Mouse (Mus musculus) spleen, postnatal 14 days (tissue): Measurements from ENCODE around the gene Cxcl15.

Experiments used
- DNase-seq, 2 experiments: peaks; one replicate each; pipeline ENCODE4 v3.0.0; 2021 to 2022; ENCODE audit warnings: low spot score in 2 of 2

The Cxcl15 gene

DNA sequence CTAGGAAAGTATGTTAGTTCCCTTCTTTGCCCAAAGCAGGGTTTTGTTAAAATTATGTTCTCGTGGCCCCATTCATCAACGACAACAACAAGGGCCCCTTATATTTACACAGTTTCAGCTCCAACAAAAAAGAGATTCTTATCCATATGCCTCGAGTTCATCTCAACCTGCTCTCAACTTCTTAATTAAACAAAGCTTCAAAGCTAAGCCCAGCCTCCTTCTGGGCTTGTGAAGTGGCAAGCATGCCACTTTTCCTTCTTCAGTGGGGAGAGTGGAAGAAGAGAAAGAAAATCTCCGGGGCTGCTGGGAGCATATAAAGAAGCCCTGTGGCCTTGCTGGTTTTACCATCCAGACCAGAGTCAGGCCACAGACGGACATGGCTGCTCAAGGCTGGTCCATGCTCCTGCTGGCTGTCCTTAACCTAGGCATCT, at the start of gene Cxcl15:
Cxcl15 (plus strand) TSS at position 340 of the 431 bp plus-strand sequence.
- DNase-seq, result no peak

DNA sequence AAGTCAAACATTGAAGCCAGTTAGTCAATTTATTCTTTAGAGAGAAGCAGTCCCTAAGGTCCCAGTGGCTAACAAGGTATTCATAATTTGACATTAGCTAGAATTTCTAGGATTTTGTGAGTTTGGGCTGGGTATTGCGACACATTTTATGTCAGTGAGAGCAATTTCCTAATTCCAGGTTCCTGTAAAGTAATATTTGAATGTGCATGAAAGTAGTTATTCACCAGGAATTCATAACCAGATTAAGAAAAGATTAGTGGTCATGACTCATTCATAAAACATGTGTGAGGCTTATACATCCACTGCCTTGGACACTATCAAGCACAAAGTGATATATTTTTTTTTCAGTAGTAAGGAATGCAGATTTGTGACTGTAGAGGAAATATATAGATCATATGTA, 40.4 kb upstream of the Cxcl15 start:
- DNase-seq, result no peak

DNA sequence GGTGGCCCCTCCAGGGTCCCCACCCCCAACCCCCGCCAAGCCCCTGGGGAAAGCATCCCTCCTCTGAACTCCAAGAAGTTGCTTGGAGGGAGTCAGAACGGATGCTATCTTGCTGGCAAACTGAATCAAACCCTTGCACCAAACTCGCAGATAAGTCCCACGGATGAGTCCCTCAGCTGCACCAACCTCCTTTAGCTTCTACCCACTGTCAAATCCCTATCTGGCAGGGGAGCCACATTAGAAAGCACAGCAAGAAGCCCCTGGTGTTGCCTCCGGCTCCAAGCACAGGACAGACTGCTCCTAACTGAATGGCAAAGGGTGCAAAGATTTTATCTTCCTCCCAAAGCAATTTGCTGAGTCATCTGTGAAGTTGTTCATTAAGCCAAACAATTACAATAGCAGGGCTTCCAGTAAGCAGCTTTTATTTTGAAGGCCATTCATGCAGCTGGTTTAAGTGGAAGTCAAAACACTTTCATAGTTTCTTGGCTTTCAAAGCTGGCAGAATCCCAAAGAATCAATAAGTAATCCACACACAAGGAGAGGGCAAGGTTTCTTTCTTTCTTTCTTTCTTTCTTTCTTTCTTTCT, 36.2 kb upstream of the Cxcl15 start:
- DNase-seq, result no peak

DNA sequence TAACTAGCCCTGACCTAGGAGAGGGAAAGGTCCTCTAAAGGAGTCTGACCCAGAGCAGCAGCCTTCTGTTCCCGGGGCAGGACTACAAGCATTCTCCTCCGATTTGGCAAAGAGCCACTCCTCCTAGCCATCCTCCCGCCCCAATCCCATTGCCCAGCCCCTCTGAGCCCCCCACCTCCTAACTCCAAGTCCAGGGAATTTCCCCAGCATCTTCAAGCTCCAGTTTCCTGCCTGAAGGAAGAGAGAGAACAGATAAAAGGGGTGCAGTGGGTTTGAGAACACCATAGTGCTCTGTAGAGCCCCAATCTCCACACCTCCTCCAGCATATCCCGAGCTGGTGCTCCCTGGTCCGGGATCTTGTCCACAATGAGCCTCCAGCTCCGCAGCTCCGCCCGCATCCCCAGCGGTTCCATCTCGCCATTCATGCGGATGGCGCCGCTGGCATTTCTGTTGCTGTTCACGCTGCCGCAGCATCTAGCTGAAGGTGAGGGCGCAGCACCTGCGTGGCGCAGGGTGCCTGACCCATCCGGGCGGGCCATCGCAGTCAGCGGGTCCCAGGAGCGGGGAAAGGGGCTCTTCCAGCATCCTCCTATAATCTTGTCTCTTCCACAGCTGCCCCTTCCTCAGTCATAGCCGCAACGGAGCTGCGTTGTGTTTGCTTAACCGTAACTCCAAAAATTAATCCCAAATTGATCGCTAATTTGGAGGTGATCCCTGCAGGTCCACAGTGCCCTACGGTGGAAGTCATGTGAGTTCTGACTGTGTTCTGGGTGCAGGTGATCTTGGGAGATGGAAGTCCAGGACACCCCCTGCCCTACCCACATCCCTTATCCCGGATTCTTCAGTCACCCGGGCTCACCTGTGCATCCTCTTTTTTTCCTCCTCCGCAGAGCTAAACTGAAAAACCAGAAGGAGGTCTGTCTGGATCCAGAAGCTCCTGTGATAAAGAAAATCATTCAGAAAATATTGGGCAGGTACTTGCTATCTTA, 35.0 kb upstream of the Cxcl15 start, which contains the start of gene Cxcl5:
Cxcl5 (plus strand) TSS at position 284 of the 989 bp plus-strand sequence.
- DNase-seq, result no peak

GRCm38 (mm10) chr5:90760303-90760702, 34.0 kb upstream of the Cxcl15 start:
- no peak for DNase-seq

GRCm38 (mm10) chr5:90760844-90761243, 33.5 kb upstream of the Cxcl15 start:
- no peak for DNase-seq

DNA sequence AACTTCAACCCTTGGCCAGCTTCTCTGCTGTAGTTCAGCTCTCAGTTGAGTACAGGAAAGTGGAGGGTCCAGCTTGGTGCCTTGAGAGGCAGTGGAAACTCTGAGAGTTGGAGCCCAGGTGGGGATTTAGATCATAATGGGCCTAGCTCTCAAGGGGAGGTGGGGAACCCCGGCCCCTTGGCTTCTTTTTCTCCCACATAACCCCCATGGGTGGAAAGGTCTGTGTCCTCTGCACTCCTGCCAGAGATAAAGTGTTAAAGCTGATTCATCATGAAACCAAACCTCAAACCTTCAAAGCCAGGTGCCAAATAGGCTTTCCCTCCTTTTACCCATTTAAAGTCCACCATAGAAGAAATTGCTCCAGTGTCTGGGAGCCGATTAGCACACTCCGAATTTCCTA, 32.5 kb upstream of the Cxcl15 start:
- DNase-seq, result no peak

GRCm38 (mm10) chr5:90763912-90764665, 30.2 kb upstream of the Cxcl15 start:
- no peak for DNase-seq

- no peak for DNase-seq
Observed at GRCm38 (mm10) chr5:90765821-90766606, 28.3 kb upstream of the Cxcl15 start.

- DNase-seq, result no peak
Observed at GRCm38 (mm10) chr5:90768218-90768617, 26.1 kb upstream of the Cxcl15 start, which contains the start of gene Ppbp. Gene Ppbp, plus strand, starts transcription at chr5:90768518.

- no peak for DNase-seq
Observed at GRCm38 (mm10) chr5:90771369-90771768, 23.0 kb upstream of the Cxcl15 start.

- DNase-seq, result no peak
Observed at GRCm38 (mm10) chr5:90771880-90772653, 22.3 kb upstream of the Cxcl15 start, which contains the start of gene Pf4. Gene Pf4, plus strand, starts transcription at chr5:90772435.

GRCm38 (mm10) chr5:90775562-90775961, 18.8 kb upstream of the Cxcl15 start:
- no peak for DNase-seq

GRCm38 (mm10) chr5:90777621-90778020, 16.7 kb upstream of the Cxcl15 start:
- no peak for DNase-seq

DNA sequence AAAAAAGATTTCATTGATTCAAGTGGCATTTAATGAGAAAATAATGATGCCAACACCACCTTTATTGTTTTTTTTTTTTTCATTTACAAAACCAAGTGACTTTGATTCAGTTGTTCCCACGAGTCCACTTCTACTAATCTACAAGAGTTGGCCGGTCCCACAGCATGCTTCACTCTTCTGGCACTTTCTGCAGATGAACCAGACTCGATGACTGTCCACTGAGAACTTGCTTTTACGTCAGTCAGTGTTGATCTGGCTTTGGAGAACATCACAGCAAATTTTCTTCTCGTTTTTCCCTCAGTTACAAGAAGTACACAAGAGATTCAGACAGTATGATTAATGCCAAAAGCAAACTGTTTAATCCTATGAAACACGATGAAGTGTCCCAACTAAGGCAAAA, 15.5 kb upstream of the Cxcl15 start:
- no peak for DNase-seq

DNA sequence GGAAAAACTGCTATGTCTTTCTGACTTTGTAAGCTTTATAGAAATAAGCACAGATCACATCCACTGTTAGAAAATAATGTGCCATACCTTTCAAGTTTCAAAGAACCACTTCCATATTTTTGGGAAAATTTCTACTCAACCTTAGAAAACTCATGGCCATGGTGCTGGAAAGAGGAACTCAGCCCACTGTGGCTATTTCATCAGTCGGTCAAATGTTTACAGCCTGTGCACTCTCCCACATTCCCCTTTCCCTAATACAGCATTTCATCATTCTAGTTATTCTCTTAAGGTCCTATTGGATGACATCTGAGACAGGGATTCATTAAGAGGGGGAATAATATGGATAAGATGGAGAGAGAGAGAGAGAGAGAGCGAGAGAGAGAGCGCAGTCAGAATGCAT, 10.6 kb upstream of the Cxcl15 start:
- no peak for DNase-seq

DNA sequence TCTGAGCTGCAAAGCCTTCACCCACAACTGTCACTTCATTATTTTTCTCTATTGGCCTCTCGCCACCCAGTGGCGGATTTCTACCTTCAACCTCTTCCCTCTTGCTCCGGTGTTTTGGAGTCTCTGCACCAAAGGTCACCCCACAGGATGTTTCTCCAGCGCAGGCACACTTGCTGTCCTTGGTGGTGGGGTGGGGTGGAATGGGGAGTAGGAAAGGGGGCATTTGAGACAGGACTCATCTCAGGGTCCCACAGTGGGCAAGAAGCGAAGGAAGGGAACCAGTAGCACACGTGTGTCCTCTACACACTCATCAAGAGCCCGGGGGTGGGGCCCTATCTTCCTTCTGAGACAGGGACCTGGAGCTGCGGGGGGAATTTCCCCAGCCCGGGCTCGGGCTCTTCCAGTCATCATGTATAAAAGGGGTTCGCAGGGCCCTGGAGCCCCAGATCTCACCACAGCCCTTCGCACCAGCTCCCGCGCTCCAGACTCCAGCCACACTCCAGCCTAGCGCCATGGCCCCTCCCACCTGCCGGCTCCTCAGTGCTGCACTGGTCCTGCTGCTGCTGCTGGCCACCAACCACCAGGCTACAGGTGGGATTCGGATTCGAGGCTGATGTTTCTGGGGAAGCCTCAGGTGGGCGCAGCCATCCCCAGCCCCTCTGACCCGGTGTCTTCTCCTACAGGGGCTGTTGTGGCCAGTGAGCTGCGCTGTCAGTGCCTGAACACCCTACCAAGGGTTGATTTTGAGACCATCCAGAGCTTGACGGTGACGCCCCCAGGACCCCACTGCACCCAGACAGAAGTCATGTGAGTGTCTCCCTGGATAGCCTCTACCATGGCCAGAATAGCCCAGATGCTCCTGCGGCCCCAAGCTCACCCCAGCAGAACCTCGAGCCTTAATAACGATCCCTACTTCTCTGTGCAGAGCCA, 8.4 kb upstream of the Cxcl15 start, which contains the start of gene Cxcl3:
Cxcl3 (plus strand) TSS at position 445 of the 930 bp plus-strand sequence.
- DNase-seq, result no peak

GRCm38 (mm10) chr5:90788114-90788513, 6.2 kb upstream of the Cxcl15 start:
- DNase-seq, result no peak
